Mouse (Mus musculus) thymus, adult 2 months (tissue): ENCODE measurements around the gene Tlcd1.

ENCODE experiments used
- CTCF ChIP-seq: fragments of 200-500 bp; IDR thresholded peaks from 2 replicates; pipeline ENCODE4 v1.5.1; 2012; ENCODE audit warnings: mild to moderate bottlenecking, control low read depth, low read length, moderate library complexity, borderline replicate concordance; ENCODE audit not compliant: control insufficient read depth, poor library complexity, insufficient read depth; ENCODE audit errors: extremely low read depth
- POLR2A ChIP-seq: fragments of 200-500 bp; IDR thresholded peaks from 2 replicates; pipeline ENCODE4 v1.6.1; 2012; ENCODE audit warnings: mild to moderate bottlenecking, low read length, control low read depth, moderate library complexity; ENCODE audit not compliant: control insufficient read depth, poor library complexity, insufficient read depth; ENCODE audit errors: extremely low read depth

GRCm38 (mm10) chr11:78133915-78134314 lies 42.6 kb upstream of the Tlcd1 start:
- TF ChIP-seq CTCF, result no peak
- TF ChIP-seq POLR2A, result no peak
